Mouse (Mus musculus): ENCODE results near the gene Arid5b. TPM values are rescaled to one million over a fixed set of nuclear protein-coding genes. Genes with fewer than 3 reads are reported as not detected.

The Arid5b gene
- total RNA-seq, 2 experiments from 2014 or later = 24.1 to 24.8 TPM

DNA sequence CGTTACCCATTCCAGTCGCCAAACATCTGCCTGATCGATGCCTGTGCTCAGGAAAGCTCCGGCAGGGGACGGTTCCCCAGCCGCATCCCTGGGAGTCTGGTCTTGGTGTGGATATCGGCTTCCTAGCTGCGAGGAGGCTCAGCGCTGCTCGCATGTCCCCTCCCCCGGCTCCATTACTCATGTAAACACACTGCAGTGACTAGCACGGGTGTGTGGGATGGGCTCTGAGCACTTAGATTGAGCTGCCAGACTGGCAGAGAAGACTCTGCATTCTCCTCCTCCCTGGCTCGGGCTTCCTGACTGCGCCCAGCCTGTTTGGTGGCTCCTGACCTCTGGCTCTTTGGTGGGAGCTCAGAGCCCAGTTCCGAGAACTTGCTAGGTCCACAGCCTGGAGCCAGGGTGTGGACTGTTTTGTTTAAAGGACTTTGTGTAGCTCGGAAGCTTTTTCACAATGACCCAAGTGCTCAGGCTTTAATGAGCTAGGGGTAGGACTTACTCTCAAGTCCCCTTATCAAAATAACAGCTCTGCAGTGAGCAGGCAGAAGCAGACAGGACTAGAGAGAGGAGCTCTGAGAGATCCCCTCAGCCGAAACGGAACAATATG, 142.0 kb downstream of the Arid5b start:
- peak; percentile 81 for DNase-seq

DNA sequence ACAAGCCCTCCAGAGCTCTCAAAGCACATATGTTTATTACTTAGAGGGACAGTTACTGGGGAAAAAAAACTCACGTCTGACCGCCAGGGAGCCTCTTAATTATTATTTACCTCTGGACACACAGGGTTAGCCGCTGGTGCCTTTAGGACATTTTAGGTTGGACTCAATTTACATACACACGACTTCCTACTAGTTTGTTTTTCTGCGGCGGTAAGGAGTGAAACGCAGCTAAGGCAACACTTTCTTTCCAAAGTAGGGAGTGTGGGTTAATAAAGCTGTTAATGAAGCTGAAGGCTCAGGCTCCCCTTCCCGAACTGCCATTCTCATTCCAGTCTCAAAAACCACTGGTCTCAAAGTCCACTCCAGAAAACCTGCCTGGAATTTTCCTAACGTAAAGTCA, 142.5 kb downstream of the Arid5b start:
- DNase-seq = no peak

DNA sequence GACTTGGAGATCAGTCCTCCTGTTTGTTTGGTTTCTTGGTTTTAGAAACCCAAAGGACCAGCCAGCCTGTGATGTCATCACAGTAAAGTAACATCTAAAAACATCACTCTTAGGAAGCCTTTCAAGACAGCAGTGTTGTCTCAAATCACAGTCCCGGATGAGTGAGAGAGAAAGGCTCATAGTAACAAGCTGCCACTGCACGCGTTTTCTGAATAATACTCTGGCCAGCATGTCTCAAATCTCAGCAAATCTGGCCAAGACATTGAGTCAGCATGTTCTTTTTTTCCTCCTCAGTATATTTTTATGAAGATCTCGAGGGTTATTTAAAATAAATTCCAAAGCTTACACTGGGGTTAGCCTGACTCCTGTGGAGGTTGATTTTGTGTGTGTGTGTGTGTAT, 143.1 kb downstream of the Arid5b start:
- DNase-seq = no peak

DNA sequence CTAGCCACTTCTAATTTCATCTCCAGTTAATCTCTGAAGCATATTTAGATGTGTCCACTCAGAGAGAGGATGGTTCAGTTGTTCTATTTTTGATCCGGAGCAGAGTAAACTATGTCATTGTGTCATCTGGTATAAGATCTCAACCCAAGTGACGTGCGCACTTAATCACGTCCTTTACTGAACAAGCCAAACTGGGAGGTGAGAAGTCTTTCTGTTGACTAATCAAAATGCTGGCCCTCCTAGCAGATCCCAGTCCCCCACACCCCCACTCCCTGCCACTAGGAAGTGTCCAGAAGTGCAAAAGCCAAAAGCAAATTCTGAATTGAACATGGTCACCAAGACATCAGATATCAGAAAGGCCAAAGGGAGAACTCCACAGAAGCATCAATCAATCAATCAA, 144.0 kb downstream of the Arid5b start:
- DNase-seq = no peak

DNA sequence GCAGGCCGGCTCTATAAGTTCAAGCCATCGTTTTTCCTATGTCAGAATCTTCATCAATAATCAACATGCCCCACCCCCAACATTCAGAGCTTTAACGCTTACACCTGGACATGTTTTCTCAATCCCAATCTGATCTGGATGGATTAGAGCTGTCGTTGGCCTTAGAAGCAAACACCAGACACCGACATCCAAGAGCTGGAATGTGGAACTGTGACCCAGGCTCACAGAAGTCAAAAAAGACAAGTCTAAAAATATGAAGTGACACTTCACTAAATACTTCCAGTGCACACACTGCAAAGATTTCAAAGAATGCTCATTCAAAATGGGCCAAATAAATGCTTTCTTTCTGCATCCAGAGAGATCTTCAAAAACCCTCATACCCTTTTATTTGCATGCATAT, 144.5 kb downstream of the Arid5b start:
- DNase-seq = no peak

DNA sequence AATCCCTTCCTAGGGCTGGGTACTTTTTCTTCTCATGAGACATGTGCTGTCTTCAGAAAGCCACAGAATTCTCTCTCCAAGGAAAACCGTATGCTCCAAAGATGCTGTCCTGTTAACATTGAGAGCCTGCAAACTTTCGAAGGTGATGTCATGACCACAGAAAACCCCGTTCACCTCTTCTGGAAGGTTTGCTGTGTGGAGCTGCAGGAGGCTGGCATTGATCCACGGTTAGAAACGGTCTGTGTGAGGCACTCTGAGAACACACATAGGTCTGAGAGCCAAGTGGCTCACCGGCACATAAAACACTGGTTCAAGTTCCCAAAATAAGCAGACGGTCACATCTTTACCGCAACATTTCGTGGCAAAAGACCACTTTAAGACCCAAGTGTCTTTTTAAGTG, 145.9 kb downstream of the Arid5b start:
- no peak for DNase-seq

DNA sequence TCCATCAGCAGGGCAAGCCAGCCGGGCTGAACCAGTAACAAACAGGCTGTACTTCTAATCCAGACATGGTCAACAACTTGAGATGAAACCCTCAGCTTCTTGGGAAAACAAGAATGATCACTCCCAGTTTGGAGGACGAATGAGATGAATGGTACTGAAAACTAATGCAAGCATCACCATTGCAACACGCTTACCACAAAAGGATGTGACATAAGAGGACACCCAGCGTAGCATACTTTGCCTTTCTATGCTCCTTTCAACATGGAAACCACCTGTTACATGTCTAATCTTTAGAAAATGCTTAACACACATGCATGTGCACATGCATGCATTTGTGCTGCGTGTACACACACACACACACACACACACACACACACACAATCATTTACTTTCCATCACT, 146.4 kb downstream of the Arid5b start:
- DNase-seq = no peak

DNA sequence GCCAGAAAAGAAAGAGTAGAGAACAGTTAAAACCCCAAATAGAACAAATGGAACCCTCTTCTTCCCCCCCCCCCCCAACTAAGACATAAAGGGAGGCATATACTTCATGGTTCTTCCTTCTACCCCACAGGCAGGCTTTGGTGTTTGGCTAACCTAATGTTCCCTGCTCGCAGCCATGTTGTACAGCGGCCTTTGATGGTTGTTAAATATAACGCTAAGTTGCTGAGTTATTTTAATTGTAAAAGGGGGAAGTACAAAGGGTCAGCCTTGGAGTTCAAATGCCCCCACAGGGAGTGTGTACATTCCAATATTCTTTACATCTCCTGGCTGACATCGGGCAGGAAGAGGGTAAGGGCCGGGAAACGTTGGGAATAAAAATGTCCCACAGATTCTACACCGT, 148.9 kb downstream of the Arid5b start:
- DNase-seq = no peak

DNA sequence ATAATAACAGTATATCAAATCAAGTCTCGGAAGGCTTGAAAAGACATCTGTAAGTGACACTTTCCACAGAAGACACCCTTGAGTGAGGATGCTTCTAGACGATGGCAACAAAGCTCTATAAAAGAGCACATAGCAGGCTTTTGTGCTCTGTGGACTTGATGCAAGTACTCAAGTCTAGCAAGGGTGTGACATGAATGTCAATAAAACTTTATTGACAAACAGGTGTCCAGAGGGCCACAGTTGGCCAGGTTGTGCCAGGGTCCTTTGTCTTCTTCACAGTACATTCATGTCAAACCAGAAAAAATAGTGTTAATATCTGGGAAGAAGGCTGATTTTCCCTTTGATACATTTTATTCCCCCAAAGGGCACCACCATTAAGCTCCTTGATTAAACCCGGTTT, 149.5 kb downstream of the Arid5b start:
- DNase-seq = no peak

DNA sequence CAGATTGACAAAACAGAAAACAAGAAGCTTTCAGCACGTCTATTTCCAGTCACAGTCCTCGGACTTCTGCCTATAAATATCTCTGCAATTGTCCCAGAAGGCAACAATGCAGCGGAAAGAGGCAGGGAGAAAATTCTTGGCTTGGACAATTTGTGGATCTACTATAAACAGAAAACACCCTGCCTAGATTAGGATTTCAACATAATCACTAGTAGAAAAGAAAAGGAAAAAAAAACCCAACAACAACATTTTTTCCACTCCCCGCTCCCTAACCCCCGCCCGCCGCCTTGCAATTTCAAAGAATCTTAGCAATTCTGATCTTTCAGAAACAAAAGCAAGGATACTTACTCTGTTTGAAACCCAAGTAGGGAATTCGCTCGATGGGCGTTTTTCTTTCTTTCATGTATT, 150.1 kb downstream of the Arid5b start:
- DNase-seq = peak; percentile 36

DNA sequence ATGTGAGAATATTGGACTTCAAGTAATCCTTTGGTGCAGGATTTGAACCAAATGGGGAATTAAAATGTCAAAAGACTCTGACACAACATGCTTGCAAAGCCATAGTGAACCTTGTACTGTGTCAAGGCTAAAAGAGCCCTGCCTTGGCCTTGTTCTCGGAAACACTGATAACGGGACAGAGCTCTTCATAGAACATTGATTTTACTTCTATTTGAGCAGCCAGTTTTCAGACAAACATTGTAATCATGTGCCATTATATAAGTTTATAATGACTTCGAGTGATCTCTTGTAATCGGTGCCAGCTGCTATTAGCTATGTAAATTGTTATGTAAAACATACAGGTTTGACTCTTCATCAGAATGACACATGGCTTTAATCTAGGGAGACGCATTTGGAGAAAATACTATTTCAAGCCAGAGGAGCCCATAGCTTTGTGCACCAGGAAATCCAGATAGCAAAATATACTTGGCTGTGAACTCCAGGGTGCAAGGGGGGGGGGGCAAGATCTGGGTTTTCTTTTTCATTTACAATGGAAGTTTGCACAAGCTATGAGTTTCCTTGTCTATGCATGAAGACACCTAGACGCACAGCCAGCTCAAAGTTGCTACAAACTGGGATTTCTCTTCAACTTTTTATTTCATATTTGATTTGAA, 150.8 kb downstream of the Arid5b start:
- DNase-seq = no peak

DNA sequence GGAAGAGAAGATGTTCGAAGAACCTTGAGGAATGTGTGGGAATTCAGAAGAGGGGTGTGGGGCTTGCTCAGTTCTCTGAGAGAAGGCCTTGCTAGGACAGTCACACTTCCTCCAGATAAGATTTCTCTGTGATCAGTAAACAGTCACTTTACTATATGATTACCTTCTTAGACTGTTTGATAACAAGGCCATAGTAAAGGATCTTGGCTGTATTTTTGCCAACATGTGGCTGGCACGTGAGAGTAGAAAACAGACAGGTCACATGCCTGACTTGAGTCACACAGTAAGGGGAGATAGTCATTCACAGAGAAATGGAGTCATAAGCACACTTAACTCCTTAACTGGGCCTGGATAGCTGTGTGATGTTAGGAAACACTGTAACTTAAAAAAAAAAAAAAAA, 151.4 kb downstream of the Arid5b start:
- no peak for DNase-seq

DNA sequence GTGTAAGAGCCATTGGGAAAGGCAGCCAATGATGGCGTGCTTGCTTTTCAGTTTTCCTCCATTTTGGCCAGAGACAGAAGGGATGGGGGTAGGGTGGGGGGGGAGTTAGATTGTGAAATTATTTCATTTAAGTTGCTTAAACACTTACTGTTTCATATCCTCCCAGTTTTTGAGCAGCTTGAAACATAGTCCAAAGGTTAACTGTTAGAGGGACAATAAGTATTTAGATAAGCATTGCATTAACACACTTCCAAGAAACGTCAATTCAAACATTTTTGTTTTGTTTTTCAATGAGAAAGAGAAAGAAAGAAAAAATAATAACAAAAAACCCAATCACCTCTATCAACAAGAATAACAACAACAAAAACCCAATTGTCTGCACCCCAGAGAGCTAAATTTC, 152.0 kb downstream of the Arid5b start:
- DNase-seq = no peak

DNA sequence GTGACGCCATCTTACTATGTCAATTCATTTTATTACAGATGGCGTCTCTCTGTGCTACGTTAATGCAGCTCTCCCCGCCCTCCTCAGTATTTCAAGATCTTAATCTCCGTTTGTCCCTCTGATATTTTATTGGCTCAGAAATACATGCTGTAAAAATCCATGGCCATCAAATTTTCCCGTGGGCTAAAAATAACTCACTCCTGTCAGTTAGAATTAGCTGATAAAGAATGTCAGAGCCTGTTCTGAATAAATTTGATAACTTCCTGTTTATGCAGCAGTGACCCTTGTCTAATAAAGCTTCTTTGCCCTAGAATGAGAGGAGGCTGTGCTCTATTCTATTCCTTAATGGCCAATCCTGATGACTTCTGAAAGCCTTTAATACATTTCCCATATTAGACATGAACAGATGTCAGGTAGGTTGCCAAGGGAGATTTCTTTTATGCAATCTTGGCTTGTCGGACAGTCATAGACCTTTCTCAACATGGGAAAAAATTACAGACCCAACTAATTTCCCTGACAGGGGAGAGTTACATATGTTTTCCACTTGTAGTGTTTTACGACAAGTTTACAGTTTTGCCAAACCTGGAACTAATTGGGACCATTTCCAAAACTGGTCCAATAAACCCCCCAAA, 152.5 kb downstream of the Arid5b start:
- no peak for DNase-seq

DNA sequence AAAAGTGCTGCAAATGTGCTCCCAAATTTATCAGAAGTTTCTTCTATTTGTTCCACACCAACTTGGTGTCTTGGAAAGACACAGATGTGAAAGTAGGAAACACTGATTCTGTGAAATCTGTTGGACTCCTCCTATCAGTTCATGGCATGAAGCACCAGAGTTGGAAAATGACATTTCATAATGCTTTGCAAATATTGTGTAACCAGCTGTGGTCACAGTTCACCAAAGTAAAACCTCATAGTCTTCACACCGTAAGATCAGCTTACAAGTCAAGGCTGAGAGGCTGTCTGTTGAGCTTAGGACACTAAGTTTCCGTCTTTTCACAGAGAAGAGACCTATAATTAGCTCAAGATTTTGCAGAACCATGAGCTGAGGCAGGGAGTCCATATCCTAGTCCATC, 153.6 kb downstream of the Arid5b start:
- no peak for DNase-seq

DNA sequence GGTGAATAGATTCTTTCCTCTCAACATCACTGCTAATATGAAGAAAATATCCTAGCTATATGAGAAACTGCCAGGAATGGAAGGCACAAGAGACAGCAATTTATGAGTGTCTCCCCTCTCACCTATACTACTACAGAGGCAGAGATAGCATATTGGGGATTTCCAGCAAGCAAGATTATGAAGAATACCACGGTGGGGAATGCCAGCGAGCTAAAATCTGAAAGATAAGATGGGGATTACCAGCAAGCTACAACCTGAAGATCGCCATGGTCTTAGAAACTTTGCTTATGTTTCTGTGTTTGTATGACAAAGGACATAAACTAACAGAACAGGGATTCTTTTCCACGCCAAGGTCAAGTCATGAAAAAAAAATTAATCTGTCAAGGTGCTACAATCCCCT, 155.1 kb downstream of the Arid5b start:
- no peak for DNase-seq

DNA sequence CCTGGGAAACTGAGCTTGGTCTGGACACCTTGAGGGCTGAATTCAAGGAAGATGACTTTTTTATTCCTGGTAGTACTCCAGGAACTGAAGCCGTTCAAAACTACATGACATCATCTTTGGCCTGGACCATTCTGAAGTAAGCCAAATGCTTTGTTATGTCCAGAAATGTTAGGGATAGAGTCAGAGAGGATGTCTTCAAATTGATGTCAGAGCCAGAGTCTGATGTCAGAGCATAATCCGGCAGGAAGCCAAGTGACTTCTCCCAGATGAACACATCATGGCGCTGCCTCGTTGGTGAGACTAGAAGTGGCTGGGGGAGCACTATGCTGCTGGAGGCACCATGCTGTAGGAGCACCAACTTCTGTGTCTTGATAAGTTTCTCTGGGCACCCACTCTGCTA, 156.6 kb downstream of the Arid5b start:
- DNase-seq = peak; percentile 71

DNA sequence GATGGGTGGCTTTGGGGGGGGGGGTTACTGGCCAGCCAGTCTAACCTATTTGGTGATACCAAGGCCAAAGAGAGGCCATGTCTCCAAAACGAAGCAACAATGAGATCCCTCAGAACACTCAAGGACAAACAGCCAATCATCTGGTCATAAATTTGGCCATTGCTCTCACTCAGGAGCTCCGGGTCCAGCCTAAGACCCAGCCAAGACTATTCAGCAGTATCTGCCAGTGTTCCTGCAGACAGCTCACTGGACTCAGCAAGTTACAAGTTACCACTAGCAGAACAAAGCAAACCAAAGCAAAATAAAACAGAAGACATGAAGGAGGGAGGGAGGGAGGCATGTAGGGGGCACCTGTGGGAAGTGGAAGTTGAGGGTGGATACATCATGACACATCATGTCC, 157.3 kb downstream of the Arid5b start:
- no peak for DNase-seq

DNA sequence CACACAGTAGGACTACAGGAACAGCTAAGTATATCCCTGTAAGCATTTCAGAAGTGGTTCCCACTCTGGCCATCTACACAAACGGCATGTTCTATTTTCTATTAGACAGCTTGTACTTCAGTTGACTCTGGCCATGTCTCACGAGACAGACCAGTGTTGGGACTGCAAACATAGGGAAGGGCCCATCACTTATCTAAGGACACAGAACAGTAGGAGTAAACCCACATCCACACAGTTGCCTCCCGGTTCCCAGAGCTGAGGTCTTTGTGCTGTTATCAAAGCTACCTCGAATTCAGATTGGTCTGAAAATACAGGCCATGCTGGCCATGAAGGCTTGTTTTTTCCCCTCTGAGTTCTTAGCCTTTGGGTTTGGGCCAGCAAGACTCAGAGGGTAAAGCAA, 158.5 kb downstream of the Arid5b start:
- no peak for DNase-seq

DNA sequence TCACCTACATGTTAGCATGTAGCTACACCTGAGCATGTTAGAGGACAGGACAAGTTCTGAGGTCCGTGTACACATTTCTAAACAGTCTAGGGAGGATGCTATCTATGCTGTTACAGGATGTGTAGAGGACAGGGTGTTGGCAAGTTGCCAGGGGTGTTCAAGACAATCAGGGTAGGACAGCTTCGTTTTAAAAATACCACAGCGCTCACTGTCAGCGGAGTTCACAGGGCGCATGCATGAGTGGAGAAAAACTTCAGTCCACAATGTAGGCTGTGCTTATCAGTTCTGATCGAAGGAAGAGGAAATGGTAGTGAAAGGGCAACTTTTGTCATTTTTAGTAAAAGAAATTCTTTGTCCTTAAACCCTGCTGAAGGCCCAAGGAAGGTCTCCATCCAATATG, 159.3 kb downstream of the Arid5b start:
- DNase-seq = peak; percentile 54

DNA sequence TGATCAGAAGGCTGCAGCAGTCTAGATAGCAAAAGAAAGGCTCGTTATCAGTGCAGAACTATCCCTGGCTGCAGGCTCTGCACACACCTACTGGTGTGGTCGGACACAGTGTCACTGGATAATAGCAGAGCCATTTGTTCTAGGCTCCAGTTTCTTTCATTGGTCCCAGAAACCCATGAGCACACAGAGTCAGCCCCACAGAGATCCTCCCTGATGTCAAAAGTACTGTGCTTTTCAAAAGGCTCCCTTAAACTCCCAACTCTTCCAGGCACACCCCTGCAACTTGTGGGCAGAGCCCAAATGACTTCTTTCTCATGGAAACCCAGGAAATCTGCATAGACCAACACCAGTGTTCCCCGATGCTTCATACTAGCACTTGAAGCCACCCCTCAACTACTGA, 163.6 kb downstream of the Arid5b start:
- no peak for DNase-seq

DNA sequence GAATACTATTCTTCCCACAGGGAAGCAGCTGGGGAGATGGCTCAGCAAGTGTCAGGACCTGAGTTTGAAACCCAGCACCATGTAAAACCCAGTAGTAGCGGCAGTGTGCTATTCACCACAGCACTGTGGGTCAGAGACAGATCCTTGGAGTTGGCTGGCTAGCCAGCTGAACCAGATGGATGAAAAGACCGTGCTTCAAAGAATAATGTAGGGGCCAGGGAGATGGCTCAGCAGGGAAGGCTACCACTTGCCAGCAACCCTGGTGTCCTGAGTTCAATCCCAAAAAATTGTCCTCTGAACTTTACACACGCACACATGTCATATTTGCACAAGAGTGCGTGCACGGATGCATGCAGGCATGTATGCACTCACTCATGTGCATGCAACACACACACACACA, 164.9 kb downstream of the Arid5b start:
- DNase-seq = no peak

DNA sequence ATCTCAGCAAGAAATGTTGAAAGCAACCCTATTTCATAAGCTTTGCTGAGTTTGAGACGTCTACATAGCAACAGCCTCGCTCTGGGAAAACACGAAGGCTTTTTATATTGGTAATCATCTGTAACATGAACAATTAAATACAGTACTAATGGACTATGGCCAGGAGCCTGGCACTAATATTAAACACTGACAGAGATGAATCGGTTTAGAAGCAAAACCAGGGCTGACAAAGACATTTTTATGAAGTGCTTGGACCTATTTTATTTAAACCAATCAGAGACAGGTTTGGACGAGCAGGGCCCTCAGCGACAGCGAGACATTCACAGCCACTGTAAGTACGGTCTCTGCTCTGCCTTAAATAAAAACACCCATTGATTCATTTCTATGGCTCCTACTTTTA, 165.6 kb downstream of the Arid5b start:
- DNase-seq = no peak

DNA sequence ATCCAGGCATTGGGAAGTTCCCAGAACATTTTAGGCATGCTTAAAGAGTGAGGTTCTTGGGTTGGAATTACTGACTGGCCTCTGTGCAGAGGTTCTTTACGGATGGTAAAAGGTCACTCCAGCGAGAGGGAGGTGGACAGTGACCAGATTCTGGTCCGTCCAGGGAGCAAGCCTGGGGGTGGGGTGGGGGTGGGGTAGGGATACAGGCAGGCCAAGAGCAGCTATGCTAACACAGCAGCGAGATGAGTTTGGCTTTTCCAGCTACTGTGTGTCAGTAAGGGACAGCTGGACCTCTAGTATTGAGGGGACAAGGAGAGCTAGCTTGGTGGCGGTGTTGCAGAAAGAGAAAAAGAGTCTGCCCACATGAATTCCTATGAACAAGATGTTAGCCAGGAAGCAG, 167.9 kb downstream of the Arid5b start:
- no peak for DNase-seq

All from heart, postnatal 4 days (tissue).